Mouse (Mus musculus) heart, adult 2 months (tissue): ENCODE data around the gene Gps1. TPM values are rescaled to one million over a fixed set of nuclear protein-coding genes. Genes with fewer than 3 reads are reported as not detected.
"Not testable (repeated sequence)": the region's sequence is repeated elsewhere in the genome, so short reads cannot be mapped to it uniquely, and the experiment has no call there.

Experiments
- DNase-seq, 2 experiments: peaks; one replicate each; pipeline ENCODE4 v3.0.0; 2021
- H3K27ac ChIP-seq: fragments of 200-600 bp; 2 replicates; pipeline ENCODE4 v1.8.1; 2022
- H3K27me3 ChIP-seq: fragments of 200-500 bp; 2 replicates; pipeline ENCODE4 v1.6.1; 2012; ENCODE audit warnings: mild to moderate bottlenecking, low read length, inconsistent platforms, mixed read lengths; ENCODE audit not compliant: control insufficient read depth, insufficient read depth
- H3K36me3 ChIP-seq: fragments of 200-500 bp; 2 replicates; pipeline ENCODE4 v1.6.1; 2012; ENCODE audit warnings: low read length, inconsistent platforms; ENCODE audit not compliant: control insufficient read depth, insufficient read depth
- H3K4me1 ChIP-seq: fragments of 200-500 bp; 2 replicates; pipeline ENCODE4 v1.6.1; 2011; ENCODE audit warnings: low read length; ENCODE audit not compliant: control insufficient read depth, insufficient read depth
- H3K4me3 ChIP-seq: fragments of 200-600 bp; 2 replicates; pipeline ENCODE4 v1.8.1; 2022
- H3K79me2 ChIP-seq: fragments of 200-500 bp; replicated peaks from 2 replicates; pipeline ENCODE4 v1.6.1; 2012; ENCODE audit warnings: mild to moderate bottlenecking, inconsistent platforms, low read length, moderate library complexity, mixed read lengths; ENCODE audit not compliant: control insufficient read depth, insufficient read depth
- H3K9ac ChIP-seq: fragments of 200-500 bp; 2 replicates; pipeline ENCODE4 v1.6.1; 2012; ENCODE audit warnings: low read depth, mild to moderate bottlenecking, control low read depth, inconsistent platforms, low read length, mixed read lengths
- CTCF ChIP-seq: fragments of 200-600 bp; IDR thresholded peaks from 2 replicates; pipeline ENCODE4 v1.8.1; 2022; ENCODE audit warnings: antibody characterized with exemption, mild to moderate bottlenecking, moderate library complexity
- EP300 ChIP-seq: fragments of 200-500 bp; IDR thresholded peaks from 2 replicates; pipeline ENCODE4 v1.6.1; 2011; ENCODE audit warnings: low read depth, low read length, control low read depth; ENCODE audit not compliant: insufficient read depth
- POLR2A ChIP-seq: fragments of 200-500 bp; IDR thresholded peaks from 2 replicates; pipeline ENCODE4 v1.6.1; 2011; ENCODE audit warnings: mild to moderate bottlenecking, low read depth, low read length, control low read depth; ENCODE audit not compliant: insufficient read depth
- WGBS: fragments of 180-500 bp; shearing (Covaris S2); methylation state at CpG from one replicate; pipeline ENCODE4 v1.1.7; 2018; 5-methylcytosine and 5-hydroxymethylcytosine counted together
- intact Hi-C: fragments of 180-260 bp; cut with DNase I; formaldehyde crosslinking; loops from one replicate; pipeline ENCODE4 v1.15.1; 2025
- polyA plus RNA-seq: library from polyadenylated mRNA; depleted of rRNA; stranded (reverse); fragments of >200 nt; gene quantifications from 2 replicates; pipeline ENCODE4 v1.2.3, GENCODE M21; 2012
- total RNA-seq, 2 experiments: library from RNA; stranded (reverse); gene quantifications; 2 replicates each; pipeline ENCODE4 v1.2.3; 2021

Gene Gps1
- total and polyA plus RNA-seq, 3 experiments = 54.4 to 85.9 (median 55.8) TPM

DNA sequence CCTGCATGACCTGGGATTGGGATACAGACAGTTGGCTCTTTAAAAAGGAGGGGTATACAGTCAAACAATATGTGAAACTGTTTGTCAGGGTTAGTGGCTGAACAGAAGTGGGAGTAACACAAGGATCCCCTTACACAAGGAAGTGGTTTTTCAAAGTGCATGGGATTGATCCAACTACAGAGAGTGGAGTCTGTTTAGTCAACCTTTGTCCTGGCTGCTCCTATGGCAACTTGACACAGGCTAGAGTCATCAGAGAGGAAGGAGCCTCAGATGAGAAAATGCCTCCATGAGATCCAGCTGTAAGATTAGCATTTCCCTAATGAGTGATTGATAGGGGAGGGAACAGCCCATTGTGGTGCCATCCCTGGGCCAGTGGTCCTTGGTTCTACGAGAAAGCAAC is 15.9 kb upstream of the Gps1 start:
- Histone ChIP-seq H3K36me3 (no peaks in the 10 kb centered on the region), H3K79me2 (no peaks in the 10 kb centered on the region), H3K4me1 (no peaks in the 10 kb centered on the region), H3K9ac (no peak overlapping the region), H3K4me3 (no peak overlapping the region), H3K27me3 (no peaks in the 10 kb centered on the region), H3K27ac (no peak overlapping the region)
- no peak for TF ChIP-seq EP300
- no peak for TF ChIP-seq POLR2A
- no peak for TF ChIP-seq CTCF
- WGBS = 55% methylated on average over 1 of the region's 1 CpGs
- intact Hi-C loops = no loop called here
- no peak for DNase-seq

DNA sequence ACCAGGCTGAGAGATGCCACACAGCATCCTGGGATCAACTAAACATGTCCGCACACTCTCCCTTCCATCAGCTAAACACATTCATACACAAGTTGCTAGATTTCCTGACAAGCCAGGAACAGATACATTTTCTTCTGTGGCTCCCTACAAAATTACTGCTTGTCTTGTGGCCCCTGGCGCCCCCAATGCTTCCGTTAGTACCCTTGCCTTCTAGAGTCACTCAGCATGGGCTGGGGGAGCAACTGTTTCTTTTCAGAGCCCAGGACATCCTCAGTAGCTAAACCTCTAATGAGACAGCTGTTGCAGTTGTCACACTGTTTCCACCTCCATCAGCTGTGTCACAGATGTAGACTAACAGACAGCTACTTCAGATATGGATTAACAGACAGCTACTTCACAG is 11.3 kb upstream of the Gps1 start:
- Histone ChIP-seq H3K36me3 (no peaks in the 10 kb centered on the region), H3K27me3 (no peaks in the 10 kb centered on the region), H3K27ac (no peak overlapping the region), H3K4me3 (no peak overlapping the region), H3K9ac (no peak overlapping the region), H3K4me1 (no peaks in the 10 kb centered on the region), H3K79me2 (no peaks in the 10 kb centered on the region)
- intact Hi-C loops = loop anchor here (10.0 kb wide), 1 partner anchor 258 kb away; no protein-coding TSS in a partner anchor
- WGBS = 70% methylated on average over 3 of the region's 3 CpGs
- DNase-seq = no peak
- TF ChIP-seq CTCF (no peak), EP300 (no peak), POLR2A (no peak)

DNA sequence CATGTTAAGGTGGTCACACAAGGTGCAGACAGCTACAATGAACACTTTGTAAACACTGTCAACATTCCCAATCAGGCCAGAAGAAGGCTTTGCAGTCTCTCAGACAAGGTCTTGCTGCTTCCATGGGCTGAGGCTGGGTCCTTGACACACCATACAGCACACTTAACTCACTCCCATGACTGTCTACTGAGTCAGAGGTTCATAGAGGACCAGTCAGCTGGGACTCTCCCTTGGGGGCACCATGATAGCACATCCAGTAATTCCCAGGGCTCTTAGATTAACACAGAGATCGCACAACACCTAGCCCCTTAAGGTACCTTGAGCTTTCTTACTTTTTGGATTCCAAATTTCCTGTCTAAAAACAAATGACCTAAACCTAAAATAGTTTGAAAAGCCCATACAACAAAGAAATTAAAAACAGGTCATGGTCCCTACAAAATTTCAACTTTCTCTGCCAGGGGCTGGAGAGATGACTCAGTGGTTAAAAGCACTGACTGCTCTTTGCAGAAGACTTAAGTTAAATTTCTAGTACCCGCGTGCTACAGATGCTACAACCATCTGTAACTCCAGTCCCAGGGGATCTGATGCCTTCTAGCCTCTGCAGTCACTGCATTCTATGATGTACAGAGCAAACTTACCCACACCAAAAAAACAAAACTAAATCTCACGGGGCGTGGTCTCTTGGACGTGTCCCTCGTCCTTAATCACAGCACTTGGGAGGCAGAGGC is 10.4 kb upstream of the Gps1 start:
- Histone ChIP-seq H3K79me2 (no peaks in the 10 kb centered on the region), H3K27me3 (no peaks in the 10 kb centered on the region), H3K4me3 (no peak overlapping the region), H3K4me1 (no peaks in the 10 kb centered on the region), H3K27ac (no peak overlapping the region), H3K9ac (no peak overlapping the region), H3K36me3 (no peaks in the 10 kb centered on the region)
- 80% methylated on average over 7 of the region's 7 CpGs for WGBS
- no peak for DNase-seq
- intact Hi-C loops = loop anchor here (10.0 kb wide), 1 partner anchor 259 kb away; no protein-coding TSS in a partner anchor
- TF ChIP-seq POLR2A (no peak), EP300 (no peak), CTCF (no peak)

DNA sequence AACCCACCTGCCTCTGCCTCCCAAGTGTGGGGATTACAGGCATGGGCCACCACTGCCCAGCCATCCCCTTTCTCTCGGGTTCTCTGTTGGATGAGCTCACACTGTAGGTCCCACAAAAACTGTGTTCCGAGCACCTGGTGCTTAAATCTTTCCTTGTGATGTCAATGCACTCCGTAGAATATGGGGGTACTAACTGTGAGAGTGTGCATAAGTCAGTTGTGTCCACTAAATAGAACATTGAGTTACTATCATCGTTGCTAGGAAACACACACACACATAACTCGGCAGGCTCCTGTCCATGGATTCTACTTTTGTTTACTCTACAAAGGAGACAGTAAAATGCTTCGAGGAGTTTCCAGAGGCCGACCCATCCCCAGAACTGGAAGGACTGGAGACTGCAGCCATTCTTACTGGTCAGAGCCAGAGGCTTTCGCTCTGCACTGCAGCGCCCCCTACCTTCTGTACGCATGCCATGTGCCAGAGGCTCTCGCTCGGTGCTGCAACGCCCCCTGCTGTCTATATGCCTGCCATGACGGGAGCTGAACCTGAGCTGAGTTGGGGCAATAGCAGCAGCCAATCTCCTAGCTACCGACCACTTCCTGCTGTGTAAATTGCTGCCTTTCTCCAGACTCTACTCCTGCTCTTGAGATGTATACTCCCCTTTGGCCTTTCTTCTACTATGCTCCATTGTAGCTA is 8.2 kb upstream of the Gps1 start:
- intact Hi-C loops = loop anchor here (1.0 to 10.0 kb wide), 4 partner anchors 56 to 284 kb away; partner anchors contain the start of gene Slc25a10
- Histone ChIP-seq H3K9ac (no peak overlapping the region), H3K27me3 (no peaks in the 10 kb centered on the region), H3K79me2 (no peaks in the 10 kb centered on the region), H3K36me3 (no peaks in the 10 kb centered on the region), H3K27ac (no peak overlapping the region), H3K4me1 (no peaks in the 10 kb centered on the region), H3K4me3 (no peak overlapping the region)
- WGBS = 22% methylated on average over 15 of the region's 15 CpGs
- peak; percentile 99 for TF ChIP-seq EP300
- no peak for TF ChIP-seq POLR2A
- peak; percentile 90 to 95 for DNase-seq

DNA sequence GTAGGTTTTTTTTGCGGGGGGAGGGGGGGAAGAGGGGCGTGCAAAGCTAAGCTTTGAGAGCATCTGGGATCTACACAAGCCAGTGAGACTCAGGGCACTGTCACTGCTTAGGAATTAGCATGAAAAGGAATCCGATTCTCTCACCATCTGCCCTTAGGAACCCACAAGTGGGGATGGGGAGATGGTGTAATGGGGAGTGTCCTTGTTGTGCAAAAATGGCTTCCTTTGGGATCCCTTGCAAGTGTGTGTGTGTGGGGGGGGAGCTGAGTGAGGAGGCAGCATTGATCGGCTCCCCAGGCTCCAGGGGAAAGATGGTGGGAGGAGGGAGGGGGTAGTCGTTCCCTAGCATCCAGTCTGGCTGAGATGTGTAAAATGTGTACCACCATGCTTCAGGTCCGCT is 6.9 kb upstream of the Gps1 start:
- H3K27ac ChIP-seq = no peak overlapping the region
- 25% methylated on average over 6 of the region's 6 CpGs for WGBS
- no peak for DNase-seq
- H3K27me3 ChIP-seq = no peaks in the 10 kb centered on the region
- intact Hi-C loops = loop anchor here (2.0 to 10.0 kb wide), 3 partner anchors 118 to 285 kb away; partner anchors contain the start of gene Slc25a10
- no peak overlapping the region for H3K4me3 ChIP-seq
- H3K79me2 ChIP-seq = no peaks in the 10 kb centered on the region
- H3K4me1 ChIP-seq = no peaks in the 10 kb centered on the region
- H3K9ac ChIP-seq = no peak overlapping the region
- TF ChIP-seq POLR2A = no peak
- TF ChIP-seq CTCF = no peak
- no peak for TF ChIP-seq EP300
- no peaks in the 10 kb centered on the region for H3K36me3 ChIP-seq

DNA sequence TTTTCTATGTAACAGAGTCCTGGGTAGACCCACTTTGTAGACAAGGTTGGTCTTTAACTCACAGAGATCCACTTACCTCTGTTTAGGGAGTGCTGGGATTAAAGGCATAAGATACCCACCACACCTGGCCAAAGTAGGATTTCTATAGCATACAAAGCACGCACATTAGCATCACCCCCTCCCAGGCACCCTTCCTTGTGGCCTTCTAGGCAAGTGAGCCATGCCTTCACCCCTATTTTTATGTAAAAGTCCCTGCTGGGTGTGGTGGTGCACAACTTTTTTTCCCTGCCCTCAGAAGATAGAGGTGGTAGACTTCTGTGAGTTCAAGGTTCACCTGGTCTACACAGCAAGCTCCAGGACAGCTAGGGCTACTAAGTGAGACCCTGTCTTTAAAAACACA is 4.2 kb upstream of the Gps1 start:
- Histone ChIP-seq H3K9ac (no peak overlapping the region), H3K27ac (no peak overlapping the region), H3K36me3 (no peaks in the 10 kb centered on the region), H3K79me2 (peaks cover 2% of the 10 kb centered on the region; the same call in 1 of the 2 replicates), H3K27me3 (no peaks in the 10 kb centered on the region), H3K4me1 (peaks cover 2% of the 10 kb centered on the region), H3K4me3 (no peak overlapping the region)
- 95% methylated on average over 1 of the region's 1 CpGs for WGBS
- intact Hi-C loops = loop anchor here (5.0 to 10.0 kb wide), 2 partner anchors 265 to 288 kb away; partner anchors contain the start of gene Slc25a10
- TF ChIP-seq POLR2A (no peak), EP300 (no peak), CTCF (no peak)
- no peak for DNase-seq

DNA sequence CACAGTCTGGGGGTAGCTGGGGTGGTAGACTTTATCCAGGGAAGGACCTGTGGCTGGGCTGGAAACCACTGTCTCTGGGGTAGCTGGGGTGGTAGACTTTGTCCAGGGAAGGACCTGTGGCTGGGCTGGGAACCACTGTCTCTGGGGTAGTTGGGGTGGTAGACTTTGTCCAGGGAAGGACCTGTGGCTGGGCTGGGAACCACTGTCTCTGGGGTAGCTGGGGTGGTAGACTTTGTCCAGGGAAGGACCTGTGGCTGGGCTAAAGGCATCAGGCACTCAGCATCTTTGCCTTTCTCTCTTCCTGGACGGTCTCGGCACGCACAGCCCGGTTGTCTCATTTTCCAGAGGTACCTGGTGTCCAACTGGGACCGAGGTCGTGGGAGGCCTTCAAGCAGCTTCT is 2.7 kb upstream of the Gps1 start:
- H3K36me3 ChIP-seq, H3K4me1 ChIP-seq, H3K27me3 ChIP-seq, H3K27ac ChIP-seq, H3K79me2 ChIP-seq, H3K4me3 ChIP-seq, intact Hi-C loops, H3K9ac ChIP-seq, DNase-seq: not testable (repeated sequence)
- WGBS = 95% methylated on average over 6 of the region's 6 CpGs
